Mouse (Mus musculus) cortical plate, adult 2 months (tissue): ENCODE data around the gene Lmtk3. TPM values are rescaled to one million over a fixed set of nuclear protein-coding genes. Genes with fewer than 3 reads are reported as not detected.

Source experiments
- H3K27ac ChIP-seq: fragments of 200-500 bp; 2 replicates; pipeline ENCODE4 v1.5.1; 2012; ENCODE audit warnings: low read length, control low read depth, inconsistent platforms; ENCODE audit not compliant: insufficient read depth
- H3K4me1 ChIP-seq: fragments of 200-500 bp; 2 replicates; pipeline ENCODE4 v1.6.1; 2011; ENCODE audit warnings: low read length; ENCODE audit not compliant: control insufficient read depth, insufficient read depth
- H3K4me3 ChIP-seq: fragments of 200-500 bp; 2 replicates; pipeline ENCODE4 v1.5.1; 2011; ENCODE audit warnings: mild to moderate bottlenecking, low read length, control low read depth; ENCODE audit not compliant: insufficient read depth
- CTCF ChIP-seq: fragments of 200-500 bp; IDR thresholded peaks from 2 replicates; pipeline ENCODE4 v1.5.1; 2011; ENCODE audit warnings: mild to moderate bottlenecking, control low read depth, low read length; ENCODE audit not compliant: insufficient read depth; ENCODE audit errors: extremely low read depth
- POLR2A ChIP-seq: fragments of 200-500 bp; IDR thresholded peaks from 2 replicates; pipeline ENCODE4 v1.6.1; 2011; ENCODE audit warnings: mild to moderate bottlenecking, low read length, control low read depth; ENCODE audit not compliant: insufficient read depth; ENCODE audit errors: extremely low read depth
- polyA plus RNA-seq: library from polyadenylated mRNA; depleted of rRNA; stranded (reverse); fragments of >200 nt; gene quantifications from 2 replicates; pipeline ENCODE4 v1.2.3, GENCODE M21; 2012

The Lmtk3 gene
- polyA plus RNA-seq, 1 experiment = 191 TPM

GRCm38 (mm10) chr7:45791756-45792490 is 8.4 kb downstream of the Lmtk3 start:
- TF ChIP-seq CTCF = no peak
- TF ChIP-seq POLR2A = 0 out of 2 replicates have a peak, but pooled peaks have one; percentile 18

GRCm38 (mm10) chr7:45793240-45793639 is 9.7 kb downstream of the Lmtk3 start:
- no peak overlapping the region for H3K4me3 ChIP-seq
- no peak for TF ChIP-seq CTCF
- no peak for TF ChIP-seq POLR2A
- no peak overlapping the region for H3K27ac ChIP-seq
- H3K4me1 ChIP-seq = peaks cover 2% of the 10 kb centered on the region; the same call in 1 of the 2 replicates

More at GRCm38 (mm10) chr7:45791756-45792490, 8.4 kb downstream of the Lmtk3 start:
- H3K27ac ChIP-seq = no peak overlapping the region
- H3K4me3 ChIP-seq = no peak overlapping the region
- no peaks in the 10 kb centered on the region for H3K4me1 ChIP-seq

- TF ChIP-seq POLR2A = no peak
- no peak for TF ChIP-seq CTCF
- H3K27ac ChIP-seq = no peak overlapping the region
- peaks cover 2% of the 10 kb centered on the region; the same call in 1 of the 2 replicates for H3K4me1 ChIP-seq
- H3K4me3 ChIP-seq = no peak overlapping the region
Measured at GRCm38 (mm10) chr7:45793969-45794585, 10.5 kb downstream of the Lmtk3 start.

- H3K27ac ChIP-seq = no peak overlapping the region
- H3K4me3 ChIP-seq = no peak overlapping the region
- TF ChIP-seq CTCF (no peak), POLR2A (no peak)
- H3K4me1 ChIP-seq = peaks cover 2% of the 10 kb centered on the region; the same call in 1 of the 2 replicates
Measured at GRCm38 (mm10) chr7:45794971-45795370, 11.4 kb downstream of the Lmtk3 start.

GRCm38 (mm10) chr7:45796950-45797349 is 13.4 kb downstream of the Lmtk3 start:
- TF ChIP-seq POLR2A = no peak
- TF ChIP-seq CTCF = no peak
- Histone ChIP-seq H3K27ac (no peak overlapping the region), H3K4me1 (peaks cover 2% of the 10 kb centered on the region; the same call in 1 of the 2 replicates), H3K4me3 (no peak overlapping the region)

- Histone ChIP-seq H3K4me1 (peaks cover 2% of the 10 kb centered on the region; the same call in 1 of the 2 replicates), H3K4me3 (0 out of 2 replicates have a peak overlapping the region, but pooled peaks have one; percentile 6), H3K27ac (no peak overlapping the region)
- TF ChIP-seq CTCF (no peak), POLR2A (no peak)
Measured at GRCm38 (mm10) chr7:45797661-45798510, 14.3 kb downstream of the Lmtk3 start.

- no peak overlapping the region for H3K27ac ChIP-seq
- 0 out of 2 replicates have a peak overlapping the region, but pooled peaks have one; percentile 6 for H3K4me3 ChIP-seq
- H3K4me1 ChIP-seq = peaks cover 2% of the 10 kb centered on the region; the same call in 1 of the 2 replicates
- no peak for TF ChIP-seq CTCF
- TF ChIP-seq POLR2A = no peak
Measured at GRCm38 (mm10) chr7:45798511-45798836, 14.9 kb downstream of the Lmtk3 start.

- Histone ChIP-seq H3K27ac (no peak overlapping the region), H3K4me1 (peaks cover 2% of the 10 kb centered on the region; the same call in 1 of the 2 replicates), H3K4me3 (no peak overlapping the region)
- TF ChIP-seq CTCF = no peak
Measured at GRCm38 (mm10) chr7:45798931-45799330, 15.4 kb downstream of the Lmtk3 start.

GRCm38 (mm10) chr7:45800001-45800400 is 16.5 kb downstream of the Lmtk3 start:
- Histone ChIP-seq H3K27ac (no peak overlapping the region), H3K4me3 (no peak overlapping the region), H3K4me1 (peaks cover 2% of the 10 kb centered on the region; the same call in 1 of the 2 replicates)
- no peak for TF ChIP-seq CTCF
- no peak for TF ChIP-seq POLR2A
